Mouse (Mus musculus): ENCODE data around the gene Slc9a8. TPM values are rescaled to one million over a fixed set of nuclear protein-coding genes. Genes with fewer than 3 reads are reported as not detected.

Gene Slc9a8
- total and polyA plus RNA-seq, 3 experiments, result 16.7 to 25.8 TPM; not detected in 1

DNA sequence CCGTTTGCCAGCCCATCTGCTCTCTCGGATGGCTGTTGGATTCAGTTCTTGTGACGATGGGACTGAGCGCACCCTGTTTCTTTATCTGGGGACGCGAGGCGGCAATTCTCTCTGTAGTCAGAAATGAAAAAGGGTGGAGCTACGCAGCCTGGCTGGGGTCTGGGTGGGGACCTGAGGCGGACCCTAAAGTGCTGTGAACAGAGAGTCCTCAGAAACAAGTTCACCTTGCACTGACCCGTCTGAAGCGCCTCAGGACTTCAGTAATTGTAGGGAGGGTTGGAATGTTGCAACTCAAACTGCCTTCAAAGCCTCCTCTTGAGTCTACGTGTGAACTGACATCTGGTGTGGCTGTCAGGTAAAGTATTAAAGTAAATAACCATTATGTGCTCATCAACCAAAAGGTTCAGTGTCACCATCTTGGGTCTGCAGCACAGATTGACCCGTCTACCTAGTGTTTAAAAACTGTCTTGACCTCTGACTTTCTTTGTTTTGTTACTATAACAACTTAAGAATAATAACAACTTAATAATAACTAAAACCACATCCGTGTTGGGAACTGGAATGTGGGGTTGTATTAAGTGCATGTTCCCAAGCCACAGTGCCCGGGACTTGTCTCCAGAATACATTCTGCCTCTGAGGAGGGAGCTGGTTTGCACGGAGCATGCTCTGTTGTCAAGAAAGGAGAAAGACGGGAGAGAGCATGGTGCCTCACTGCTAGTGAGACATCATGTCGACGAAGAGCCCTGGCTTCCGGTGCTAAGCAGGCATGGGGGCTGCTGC is 16.2 kb upstream of the Slc9a8 start:
- no peaks in the 10 kb centered on the region; a peak in 1 of 4 replicates for H3K36me3 ChIP-seq (ENCODE audit: control insufficient read depth in 1 of 2, insufficient read depth in 2 of 2, low read length in 2 of 2)
- TF ChIP-seq CHD1 (IDR thresholded peaks at IDR 0.05; ENCODE audit: low read depth, low read length) (no peak), GATA1 (IDR thresholded peaks at IDR 0.05; ENCODE audit: low read depth, low read length) (no peak), RCOR1 (IDR thresholded peaks at IDR 0.05; ENCODE audit: low read depth, low read length) (no peak), MYB (IDR thresholded peaks at IDR 0.05; ENCODE audit: low read depth, low read length) (no peak), ELF1 (IDR thresholded peaks at IDR 0.05; ENCODE audit: low read depth, low read length) (no peak), MXI1 (IDR thresholded peaks at IDR 0.05; ENCODE audit: low read depth, low read length) (no peak), KAT2A (conservative IDR thresholded peaks at IDR 0.05; ENCODE audit: low read depth, low read length) (no peak), RAD21 (IDR thresholded peaks at IDR 0.05; ENCODE audit: low read depth, low read length) (no peak), USF2 (IDR thresholded peaks at IDR 0.05; ENCODE audit: borderline replicate concordance in 1 of 2, insufficient read depth in 1 of 2, low read depth in 1 of 2, low read length in 2 of 2) (no peak), POLR2A (IDR thresholded peaks at IDR 0.05; ENCODE audit: control insufficient read depth in 1 of 2, insufficient read depth in 1 of 2, low read depth in 1 of 2, low read length in 2 of 2, poor library complexity in 1 of 2) (no peak), POLR2AphosphoS5 (IDR thresholded peaks at IDR 0.05; ENCODE audit: borderline replicate concordance, low read depth, low read length) (no peak), NRF1 (IDR thresholded peaks at IDR 0.05; ENCODE audit: insufficient read depth, low read depth, low read length, poor library complexity, severe bottlenecking) (no peak), SIN3A (IDR thresholded peaks at IDR 0.05; ENCODE audit: low read length) (no peak)
- no peak for DNase-seq (ENCODE audit: low read depth, low spot score)
- peaks cover 5 to 21% of the 10 kb centered on the region in 2 experiments; a peak in 3 of 4 replicates for H3K27me3 ChIP-seq (ENCODE audit: control insufficient read depth in 1 of 2, insufficient read depth in 2 of 2, low read length in 2 of 2)
- H3K9ac ChIP-seq (ENCODE audit: control insufficient read depth, low read depth, low read length, poor library complexity, severe bottlenecking), result no peak overlapping the region
- no peaks in the 10 kb centered on the region for H3K79me2 ChIP-seq (ENCODE audit: control insufficient read depth, insufficient read depth, low read length, poor library complexity)
- H3K9me3 ChIP-seq (replicated peaks; ENCODE audit: insufficient read depth, low read length), result no peaks in the 10 kb centered on the region
- no peak overlapping the region for H3K27ac ChIP-seq (ENCODE audit: control insufficient read depth, low read depth, low read length)
- H3K4me3 ChIP-seq (ENCODE audit: control insufficient read depth in 1 of 2, insufficient read depth in 1 of 2, low read depth in 2 of 2, low read length in 2 of 2), result no peak overlapping the region
- H3K4me1 ChIP-seq (ENCODE audit: control insufficient read depth in 1 of 2, insufficient read depth in 2 of 2, low read length in 2 of 2), result peaks cover 0 to 3% of the 10 kb centered on the region in 2 experiments; a peak in 1 of 4 replicates

DNA sequence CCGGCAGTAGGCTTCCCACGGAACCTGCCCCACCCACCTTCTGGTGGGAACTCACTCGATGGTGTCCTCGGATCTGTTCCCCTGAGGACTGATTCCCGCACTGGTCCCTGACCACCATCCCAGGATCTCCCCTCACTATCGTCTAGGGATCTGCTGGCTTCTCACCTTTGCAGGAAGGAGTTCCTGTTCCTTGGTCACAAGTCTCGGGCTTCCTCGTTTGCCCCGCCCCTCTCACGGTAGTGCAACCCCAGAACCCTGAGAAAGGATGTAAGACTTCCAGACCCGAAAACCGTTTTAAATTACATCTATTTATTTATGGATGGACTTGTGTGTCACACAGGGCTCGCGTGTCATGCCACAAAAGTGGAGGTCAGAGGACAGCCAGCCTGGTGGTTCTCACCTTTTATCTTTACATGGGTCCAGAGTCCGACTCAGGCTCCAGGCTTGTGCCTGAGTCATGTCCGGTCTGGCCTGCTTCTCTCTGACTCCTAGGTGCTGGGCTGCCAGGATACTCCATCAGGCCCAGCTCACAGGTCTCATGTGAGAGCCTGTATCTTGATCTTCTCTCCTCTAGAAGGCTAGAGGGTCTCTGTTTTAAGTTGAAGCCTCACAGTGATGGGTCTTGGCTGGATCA is 14.1 kb upstream of the Slc9a8 start:
- Histone ChIP-seq H3K4me3 (ENCODE audit: control insufficient read depth in 1 of 2, insufficient read depth in 1 of 2, low read depth in 2 of 2, low read length in 2 of 2) (peak overlapping the region in 1 of 2 experiments; percentile 25; a peak in 1 of 4 replicates), H3K79me2 (ENCODE audit: control insufficient read depth, insufficient read depth, low read length, poor library complexity) (no peaks in the 10 kb centered on the region), H3K27ac (ENCODE audit: control insufficient read depth, low read depth, low read length) (no peak overlapping the region), H3K27me3 (ENCODE audit: control insufficient read depth in 1 of 2, insufficient read depth in 2 of 2, low read length in 2 of 2) (peaks cover 2 to 16% of the 10 kb centered on the region in 2 experiments; a peak in 3 of 4 replicates), H3K9me3 (replicated peaks; ENCODE audit: insufficient read depth, low read length) (no peaks in the 10 kb centered on the region), H3K4me1 (ENCODE audit: control insufficient read depth in 1 of 2, insufficient read depth in 2 of 2, low read length in 2 of 2) (peaks cover 0 to 3% of the 10 kb centered on the region in 2 experiments; a peak in 1 of 4 replicates), H3K36me3 (ENCODE audit: control insufficient read depth in 1 of 2, insufficient read depth in 2 of 2, low read length in 2 of 2) (no peaks in the 10 kb centered on the region; a peak in 1 of 4 replicates), H3K9ac (ENCODE audit: control insufficient read depth, low read depth, low read length, poor library complexity, severe bottlenecking) (no peak overlapping the region)
- no peak for DNase-seq (ENCODE audit: low read depth, low spot score)
- TF ChIP-seq CTCF (IDR thresholded peaks at IDR 0.05 in 2 of 3, conservative IDR thresholded peaks at IDR 0.05 in 1 of 3; ENCODE audit: control insufficient read depth in 1 of 3, insufficient read depth in 1 of 3, low read depth in 2 of 3, low read length in 3 of 3, poor library complexity in 1 of 3, severe bottlenecking in 1 of 3) (no peak), MYC (IDR thresholded peaks at IDR 0.05; ENCODE audit: low read depth, low read length) (no peak)
